8 mouse cellular contexts compared by ENCODE assay signal in genomic region chr2:92486403-92486802, GRCm38 (mm10). TPM values are rescaled to one million over a fixed set of nuclear protein-coding genes. Genes with fewer than 3 reads are reported as not detected.
DNase-seq lines count a peak whose midpoint lies in the region; ATAC-seq and TF ChIP-seq lines count a peak whose summit lies in the region.

No protein-coding gene starts in this region.

- H3K27me3 ChIP-seq in hindbrain, postnatal 0 days (ENCODE audit: insufficient read depth, low read length) = peaks cover 8% of the 10 kb centered on the region; the same call in 1 of the 2 replicates

- 2% methylated on average over 11 of the region's 11 CpGs for WGBS in hindbrain, postnatal 0 days

- no peaks in the 10 kb centered on the region for H3K36me3 ChIP-seq in hindbrain, postnatal 0 days (ENCODE audit: insufficient read depth, low read length)

- DNase-seq in T-cell, adult 2 months (ENCODE audit: low spot score) = peak; percentile 77
- DNase-seq in cerebellum, postnatal 36 days = peak; percentile 80 to 85
- DNase-seq in gastrocnemius, adult 18-20 months (ENCODE audit: low spot score) = peak; percentile 76
- peak; percentile 91 for DNase-seq in hindbrain, postnatal 0 days (ENCODE audit: low spot score)
- DNase-seq in left cerebral cortex, adult 18-20 months (ENCODE audit: low spot score in 2 of 2) = peak; percentile 83 to 89
- peak; percentile 76 to 85 for DNase-seq in lung, postnatal 4 days
- DNase-seq in right cerebral cortex, adult 2 months (ENCODE audit: low spot score in 2 of 2) = peak; percentile 90 to 91
- peak; percentile 45 for DNase-seq in urinary bladder, postnatal 10 days (ENCODE audit: low spot score)

- H3K9ac ChIP-seq in hindbrain, postnatal 0 days (replicated peaks; ENCODE audit: low read length) = no peak overlapping the region

- H3K27ac ChIP-seq in hindbrain, postnatal 0 days = no peak overlapping the region

- no peaks in the 10 kb centered on the region for H3K9me3 ChIP-seq in hindbrain, postnatal 0 days (ENCODE audit: low read length)

- peak; percentile 59 for ATAC-seq in hindbrain, postnatal 0 days

- peak; percentile 99 for TF ChIP-seq CTCF in hindbrain, postnatal 0 days (IDR thresholded peaks at IDR 0.05; ENCODE audit: low read depth)

- peak overlapping the region; percentile 38 for H3K4me2 ChIP-seq in hindbrain, postnatal 0 days (ENCODE audit: low read depth, low read length)

- H3K4me1 ChIP-seq in hindbrain, postnatal 0 days (ENCODE audit: insufficient read depth, low read length) = no peaks in the 10 kb centered on the region

- no peak overlapping the region; the same call in 1 of the 2 replicates for H3K4me3 ChIP-seq in hindbrain, postnatal 0 days (ENCODE audit: low read length)

RNA-seq across cellular contexts. Expression of gene Slc35c1, which starts 26.1 kb away (rescaled TPM):
- total RNA-seq in gastrocnemius, adult 18-20 months (2021) = 1 to 10 TPM; 4.3 to 6.0 TPM
- total RNA-seq in hindbrain, postnatal 0 days (2014; rRNA removed) = 11.0 and 12.7 TPM in 2 replicates
- polyA plus RNA-seq in hindbrain, postnatal 0 days (2015; fragmentation: Nextera tagmentation; extraction: Ambion mirVana) = 12.7 and 16.4 TPM in 2 replicates
- 10 to 100 TPM; 15.9 to 18.0 TPM for total RNA-seq in left cerebral cortex, adult 18-20 months (2021)

RNA-seq across cellular contexts. Expression of gene Cry2, which starts 52.6 kb away (rescaled TPM):
- 10 to 100 TPM; 18.5 to 21.2 TPM for total RNA-seq in gastrocnemius, adult 18-20 months (2021)
- 43.8 and 45.5 TPM in 2 replicates for total RNA-seq in hindbrain, postnatal 0 days (2014; rRNA removed)
- polyA plus RNA-seq in hindbrain, postnatal 0 days (2015; fragmentation: Nextera tagmentation; extraction: Ambion mirVana) = 50.6 and 52.0 TPM in 2 replicates
- 100 to 1,000 TPM; 124 to 136 TPM for total RNA-seq in left cerebral cortex, adult 18-20 months (2021)
